Mouse (Mus musculus): Measurements from ENCODE around the gene Mup21. TPM values are rescaled to one million over a fixed set of nuclear protein-coding genes. Genes with fewer than 3 reads are reported as not detected.
"Not testable (repeated sequence)": the region's sequence is repeated elsewhere in the genome, so short reads cannot be mapped to it uniquely, and the experiment has no call there.

The Mup21 gene
- not detected for total RNA-seq (2021)
- long read RNA-seq, experiment 1 = 0 reads
- long read RNA-seq, experiment 2 = 0 reads

GRCm38 (mm10) chr4:62150811-62151210, at the start of gene Mup21:
Gene Mup21 (minus strand): TSS chr4:62150863.
- DNase-seq (ENCODE audit: low spot score in 2 of 2) = no peak

- DNase-seq (ENCODE audit: low spot score in 2 of 2) = no peak
Measured at GRCm38 (mm10) chr4:62199923-62200529, 49.4 kb upstream of the Mup21 start.

GRCm38 (mm10) chr4:62188778-62189177, 38.1 kb upstream of the Mup21 start:
- no peak for DNase-seq (ENCODE audit: low spot score in 2 of 2)

- DNase-seq (ENCODE audit: low spot score in 2 of 2) = no peak
Measured at GRCm38 (mm10) chr4:62177282-62177681, 26.6 kb upstream of the Mup21 start.

GRCm38 (mm10) chr4:62174471-62174870, 23.8 kb upstream of the Mup21 start:
- no peak for DNase-seq (ENCODE audit: low spot score in 2 of 2)

GRCm38 (mm10) chr4:62167636-62168035, 17.0 kb upstream of the Mup21 start:
- DNase-seq (ENCODE audit: low spot score in 2 of 2) = not testable (repeated sequence)

GRCm38 (mm10) chr4:62158401-62158800, 7.7 kb upstream of the Mup21 start:
- no peak for DNase-seq (ENCODE audit: low spot score in 2 of 2)

- peak in 1 of 2 experiments; percentile 39 for DNase-seq (ENCODE audit: low spot score in 2 of 2)
Measured at GRCm38 (mm10) chr4:62133706-62134105, 17.0 kb downstream of the Mup21 start.

GRCm38 (mm10) chr4:62103366-62103765, 47.3 kb downstream of the Mup21 start:
- DNase-seq (ENCODE audit: low spot score in 2 of 2) = not testable (repeated sequence)

Other genes starting within 250 kb of the Mup21 start
- gene Mup20, start 96.7 kb downstream of the Mup21 start, total RNA-seq (2021) = not detected
- gene Mup3, start 63.5 kb downstream of the Mup21 start, total RNA-seq (2021) = not detected
- gene Zfp37, start 80.2 kb upstream of the Mup21 start, total RNA-seq (2021) = 1 to 10 TPM; 5.2 to 5.3 TPM
- 10 to 100 TPM in 1 of 2 experiments, 1 to 10 TPM in 1; 9.5 to 12.3 TPM for gene Slc31a2, start 111.7 kb upstream of the Mup21 start, total RNA-seq (2021)
- gene Fkbp15, start 209.7 kb upstream of the Mup21 start, total RNA-seq (2021) = 10 to 100 TPM; 26.7 to 28.5 TPM
- 10 to 100 TPM; 17.7 to 18.8 TPM for gene Slc31a1, start 209.9 kb upstream of the Mup21 start, total RNA-seq (2021)